Mouse (Mus musculus): Measurements from ENCODE around the gene Plekhs1.
"Not testable (repeated sequence)": the region's sequence is repeated elsewhere in the genome, so short reads cannot be mapped to it uniquely, and the experiment has no call there.

Plekhs1 gene

GRCm38 (mm10) chr19:56457569-56457968 lies 3.9 kb upstream of the Plekhs1 start:
- no peak for DNase-seq (ENCODE audit: low read depth, low spot score)

DNA sequence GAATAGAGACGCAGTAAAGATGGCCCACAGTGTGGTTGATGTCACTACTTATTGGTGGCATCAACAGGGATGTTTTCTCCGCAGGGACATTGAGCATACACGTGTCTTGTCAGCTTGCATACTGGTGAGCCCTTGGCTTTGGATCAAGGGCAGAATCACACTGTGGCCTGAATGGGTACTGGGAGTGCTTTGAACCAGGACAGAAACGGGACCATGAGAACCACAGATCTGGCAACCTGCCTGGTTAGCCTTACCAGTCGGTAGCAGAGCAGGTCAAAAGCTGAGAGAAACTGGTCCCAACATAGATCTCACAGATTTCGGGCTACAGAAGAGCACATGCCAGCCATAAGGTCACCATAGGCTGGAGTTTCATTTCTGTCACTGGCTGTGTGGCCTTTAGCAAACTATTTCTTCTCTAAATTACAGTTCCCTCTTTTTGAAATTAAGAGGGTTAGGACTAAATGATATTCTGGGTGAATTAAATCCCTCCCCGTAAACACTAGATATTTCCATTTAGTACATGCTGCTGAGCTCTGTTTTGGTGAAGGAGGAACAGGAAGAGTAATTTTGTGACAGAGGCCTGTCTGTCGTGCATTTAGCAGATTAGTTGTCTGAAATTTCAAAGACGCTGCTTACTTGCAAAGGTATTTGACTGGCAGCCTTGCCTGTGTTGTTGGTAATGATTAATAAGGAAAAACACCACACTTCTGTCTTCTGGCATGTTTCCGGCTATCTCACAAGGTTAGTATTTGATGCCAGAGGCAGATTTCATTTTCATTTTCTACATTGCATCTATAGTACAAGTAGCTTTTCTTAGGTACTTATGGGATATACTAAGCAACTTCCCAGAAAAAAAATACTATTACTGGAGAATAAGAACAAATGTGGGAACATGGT lies 2.0 kb upstream of the Plekhs1 start:
- DNase-seq (ENCODE audit: low read depth, low spot score), result no peak

DNA sequence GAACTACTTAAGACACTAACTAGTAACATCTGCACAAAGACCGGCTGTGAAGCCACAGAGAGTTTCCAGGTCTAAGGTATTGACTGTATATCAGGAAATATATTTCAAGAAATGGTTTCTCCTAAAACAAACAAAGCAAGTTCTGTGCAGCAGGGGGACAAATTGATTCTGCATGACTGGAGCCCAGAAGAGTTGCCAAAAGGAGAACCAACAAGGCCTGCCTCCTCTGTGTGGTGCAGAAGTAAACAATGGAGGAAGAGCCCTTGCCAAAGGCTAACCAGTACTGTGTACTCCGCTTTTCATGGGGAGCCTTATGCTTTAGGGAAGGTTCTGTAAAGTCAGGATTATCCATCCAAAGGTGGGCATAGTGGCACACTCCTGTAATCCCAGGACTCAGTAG lies 1.2 kb upstream of the Plekhs1 start:
- DNase-seq (ENCODE audit: low read depth, low spot score), result no peak

DNA sequence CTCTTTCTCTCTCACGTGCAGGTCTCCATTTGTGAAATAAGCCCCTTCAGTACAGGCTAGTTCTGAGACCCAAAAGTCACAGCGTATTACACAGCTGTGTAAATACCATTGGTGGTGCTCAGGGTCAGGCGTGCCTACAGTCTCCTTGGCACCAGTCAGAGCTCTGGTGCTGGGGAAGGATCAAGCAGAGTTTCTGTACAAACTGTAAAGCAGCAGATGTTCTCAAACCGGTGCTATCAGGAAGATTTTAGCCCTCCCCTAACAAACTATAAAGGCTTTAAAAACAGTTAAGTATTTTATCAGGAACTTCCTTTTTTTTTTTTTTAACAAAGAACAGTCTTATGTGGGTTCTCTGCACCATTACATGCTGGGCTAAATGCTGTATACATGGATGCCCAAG lies 1.3 kb downstream of the Plekhs1 start:
- no peak for DNase-seq (ENCODE audit: low read depth, low spot score)

DNA sequence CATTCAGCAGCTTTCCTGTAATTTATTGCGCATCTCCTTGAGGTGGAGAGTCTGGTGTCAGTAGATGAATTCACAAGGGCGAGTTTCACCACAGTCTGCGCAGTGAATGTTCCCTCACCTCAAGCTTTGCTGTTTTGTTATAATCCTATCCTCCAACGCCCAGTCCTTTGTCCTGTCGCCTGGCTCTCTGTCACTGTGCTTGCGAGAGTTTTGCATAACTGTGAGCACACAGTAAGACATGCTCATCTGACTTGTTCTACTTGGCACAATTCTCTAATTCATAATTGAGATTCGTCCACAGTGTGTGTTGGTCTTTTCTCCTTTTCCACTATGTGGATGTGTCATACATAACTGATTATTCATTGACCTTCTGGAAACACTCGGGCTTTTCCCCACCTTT lies 5.0 kb downstream of the Plekhs1 start:
- no peak for DNase-seq (ENCODE audit: low read depth, low spot score)

DNA sequence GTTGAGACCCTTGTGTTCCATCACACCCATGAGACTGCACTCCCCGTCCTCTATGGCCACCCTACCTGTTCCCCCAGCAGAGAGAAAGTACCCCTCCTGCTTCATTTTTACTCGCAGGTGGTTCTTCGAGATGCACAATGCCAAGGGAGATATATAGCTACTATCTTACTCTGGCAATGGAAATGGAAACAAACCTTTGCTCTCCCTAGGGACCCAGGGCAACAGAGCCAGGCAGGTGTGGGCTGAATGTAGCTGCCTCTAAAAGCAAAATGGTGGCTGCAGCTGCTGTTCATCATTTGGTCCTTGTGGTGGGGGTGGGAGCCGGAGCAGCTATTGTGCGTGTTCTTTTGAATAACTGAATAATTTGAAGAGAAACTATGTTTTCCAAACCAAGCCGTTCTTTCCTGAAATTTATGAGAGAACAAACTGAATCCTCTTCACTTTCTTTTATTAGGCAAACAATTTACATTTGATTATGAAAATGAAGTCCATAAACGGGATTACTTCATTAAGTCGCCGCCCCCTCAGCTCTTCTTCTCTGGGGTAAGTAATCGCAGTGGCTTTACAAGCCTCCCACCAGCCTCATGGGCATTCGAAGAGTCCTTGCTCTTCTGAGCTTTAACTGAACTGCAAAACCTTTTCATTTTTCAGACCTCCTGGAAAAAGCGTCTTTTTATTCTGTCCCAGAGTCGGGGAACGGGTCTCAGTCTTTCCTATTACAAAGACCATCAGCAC lies 9.0 kb downstream of the Plekhs1 start:
- no peak for DNase-seq (ENCODE audit: low read depth, low spot score)

- no peak for DNase-seq (ENCODE audit: low read depth, low spot score)
Observed at GRCm38 (mm10) chr19:56471934-56472333, 10.5 kb downstream of the Plekhs1 start.

DNA sequence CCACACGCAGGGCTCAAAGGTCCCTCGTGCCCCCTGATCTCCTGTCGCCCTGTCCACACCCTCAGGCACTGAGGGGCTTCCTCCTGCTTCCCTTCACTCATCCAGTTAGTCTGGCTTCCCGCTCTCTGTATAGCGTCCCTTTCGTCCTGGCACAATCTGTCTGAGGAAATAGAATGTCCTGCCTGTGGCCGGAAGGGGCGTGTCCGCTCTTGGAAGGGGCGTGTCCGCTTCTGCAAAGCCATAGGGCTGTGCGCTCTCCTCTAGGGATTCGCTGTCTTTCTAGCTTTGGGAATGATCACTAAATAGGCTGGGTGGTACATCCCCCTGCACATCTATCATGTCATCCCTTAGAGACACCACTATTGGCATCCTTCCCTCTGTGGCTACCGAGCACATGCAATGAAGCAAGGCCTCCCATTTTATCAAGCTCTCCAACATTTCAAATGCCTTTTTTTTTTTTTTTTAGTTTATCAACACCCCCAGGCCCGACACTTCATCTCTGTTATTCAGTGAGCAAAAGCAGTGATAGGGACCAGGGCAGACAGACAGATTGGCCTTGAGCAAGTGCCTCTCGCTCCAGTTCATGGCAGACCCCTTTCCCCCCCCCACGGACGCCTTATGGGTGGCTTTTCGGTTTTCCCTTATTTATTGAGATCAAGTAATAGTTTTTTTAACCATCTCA lies 13.6 kb downstream of the Plekhs1 start:
- DNase-seq (ENCODE audit: low read depth, low spot score), result peak; percentile 9

GRCm38 (mm10) chr19:56476546-56476945 lies 15.1 kb downstream of the Plekhs1 start:
- no peak for DNase-seq (ENCODE audit: low read depth, low spot score)

- DNase-seq (ENCODE audit: low read depth, low spot score), result no peak
Observed at GRCm38 (mm10) chr19:56477253-56477652, 15.8 kb downstream of the Plekhs1 start.

DNA sequence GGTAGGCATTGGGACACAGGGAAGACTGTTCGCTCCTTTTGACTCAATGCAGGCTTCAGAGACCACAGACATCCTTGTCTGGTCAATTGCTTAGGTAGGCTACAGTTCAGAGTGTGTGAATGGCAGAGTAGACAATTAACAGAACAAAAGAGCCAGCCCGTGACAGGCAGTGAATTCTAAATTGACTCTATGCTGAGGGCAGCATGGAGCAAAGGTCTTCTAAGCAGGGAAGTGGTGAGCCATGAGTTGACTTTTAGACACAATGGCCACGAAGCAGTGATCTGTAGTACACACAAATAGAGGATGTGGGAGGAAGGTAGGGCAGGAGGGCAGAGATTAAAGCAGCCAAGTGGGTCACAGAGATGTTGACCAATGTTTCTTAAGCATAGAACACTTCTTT lies 16.4 kb downstream of the Plekhs1 start:
- DNase-seq (ENCODE audit: low read depth, low spot score), result no peak

GRCm38 (mm10) chr19:56484630-56485375 lies 23.4 kb downstream of the Plekhs1 start:
- no peak for DNase-seq (ENCODE audit: low read depth, low spot score)

- DNase-seq (ENCODE audit: low read depth, low spot score), result no peak
Observed at GRCm38 (mm10) chr19:56485376-56486271, 24.2 kb downstream of the Plekhs1 start.

DNA sequence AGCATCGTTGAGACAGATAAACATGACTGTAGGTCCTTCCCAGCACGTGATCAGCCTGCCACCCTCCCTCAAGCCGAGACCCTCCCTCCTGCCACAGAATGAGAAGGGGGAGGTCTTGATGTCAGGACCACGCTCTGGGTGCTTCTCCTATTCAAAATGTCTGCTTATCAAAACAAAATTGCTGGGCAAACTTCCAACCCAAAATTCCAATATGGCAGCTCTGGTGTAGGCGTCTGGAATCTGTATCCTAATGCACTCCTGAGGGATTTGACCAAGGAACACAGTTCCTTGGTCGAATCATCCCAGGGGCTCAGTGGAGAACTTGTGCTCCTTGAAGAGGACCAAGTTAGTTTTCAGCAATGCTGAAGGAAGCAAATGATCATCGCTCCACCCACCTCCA lies 25.5 kb downstream of the Plekhs1 start:
- DNase-seq (ENCODE audit: low read depth, low spot score), result no peak

- no peak for DNase-seq (ENCODE audit: low read depth, low spot score)
Observed at GRCm38 (mm10) chr19:56487339-56487738, 25.9 kb downstream of the Plekhs1 start.

GRCm38 (mm10) chr19:56489601-56490000 lies 28.2 kb downstream of the Plekhs1 start:
- no peak for DNase-seq (ENCODE audit: low read depth, low spot score)

DNA sequence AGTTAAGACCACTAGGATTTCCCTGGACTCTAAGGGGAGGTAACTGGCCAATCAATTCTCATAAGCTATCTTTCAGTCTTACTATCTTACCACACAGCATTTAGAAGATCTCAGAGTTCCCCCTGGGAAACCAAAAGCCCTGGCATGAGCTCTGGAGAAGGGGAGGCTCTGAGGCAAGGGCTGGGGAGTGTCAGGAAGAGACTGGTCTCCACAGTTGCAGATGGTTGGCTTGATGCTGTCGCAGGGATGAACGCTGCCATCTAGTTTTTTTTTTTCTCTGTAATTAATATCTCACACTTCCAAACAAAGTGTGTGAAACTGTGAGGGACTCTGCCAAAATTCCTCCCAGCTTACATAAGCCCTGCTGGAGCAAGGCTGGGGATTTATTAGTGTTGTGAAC lies 32.7 kb downstream of the Plekhs1 start:
- DNase-seq (ENCODE audit: low read depth, low spot score), result not testable (repeated sequence)

- not testable (repeated sequence) for DNase-seq (ENCODE audit: low read depth, low spot score)
Observed at GRCm38 (mm10) chr19:56503069-56503468, 41.6 kb downstream of the Plekhs1 start.

DNA sequence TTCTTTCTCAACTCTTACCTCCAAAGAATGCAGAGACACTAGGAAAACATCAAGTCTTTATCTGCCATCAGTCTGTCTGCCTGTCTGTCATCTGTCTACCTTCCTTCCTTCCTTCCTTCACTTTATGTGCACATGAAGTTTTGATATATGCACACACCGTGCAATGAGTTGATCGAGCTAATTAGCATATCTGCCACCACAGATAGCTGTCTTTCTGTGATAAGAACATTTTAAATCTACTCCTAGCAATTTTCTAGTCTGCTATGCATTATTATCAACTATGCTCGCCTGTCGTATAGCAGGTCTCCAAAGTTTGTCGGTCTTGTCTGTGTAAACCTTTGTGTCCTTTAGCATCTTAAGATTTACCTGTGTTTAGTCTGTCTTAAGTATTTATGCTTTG lies 42.1 kb downstream of the Plekhs1 start:
- not testable (repeated sequence) for DNase-seq (ENCODE audit: low read depth, low spot score)

DNA sequence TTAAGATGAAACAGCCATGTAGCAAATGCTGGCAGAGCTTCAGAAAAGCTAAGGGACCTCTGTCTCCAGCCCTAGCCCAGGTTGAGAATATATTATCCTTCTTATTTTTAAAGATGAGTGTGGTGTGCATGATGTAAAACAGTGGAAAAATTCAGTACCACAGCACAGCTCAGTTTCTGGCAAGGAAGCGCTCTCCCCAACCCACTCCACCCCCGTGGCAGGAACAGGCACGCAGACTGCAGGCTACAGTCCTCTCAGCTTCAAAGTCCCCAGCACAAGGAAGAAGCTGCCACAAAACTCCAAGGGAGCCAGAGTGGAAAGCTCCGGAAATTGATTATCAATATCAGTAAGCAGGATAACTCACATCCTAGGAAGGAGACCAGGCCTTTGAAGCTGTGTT lies 49.8 kb downstream of the Plekhs1 start:
- not testable (repeated sequence) for DNase-seq (ENCODE audit: low read depth, low spot score)
